Mouse (Mus musculus) kidney, postnatal 10 days (tissue): Measurements from ENCODE around the gene Sp4.

Source experiments
- DNase-seq: peaks from one replicate; pipeline ENCODE4 v3.0.0; 2021; ENCODE audit warnings: mixed read lengths

Sp4 gene

GRCm38 (mm10) chr12:118301072-118301865 is at the start of gene Sp4:
Gene Sp4, minus strand, starts transcription at chr12:118301440.
- peak; percentile 96 for DNase-seq

- no peak for DNase-seq
Measured at GRCm38 (mm10) chr12:118339107-118339506, 37.9 kb upstream of the Sp4 start.

GRCm38 (mm10) chr12:118338243-118338642 is 37.0 kb upstream of the Sp4 start:
- no peak for DNase-seq

- no peak for DNase-seq
Measured at GRCm38 (mm10) chr12:118337291-118337690, 36.1 kb upstream of the Sp4 start.

- no peak for DNase-seq
Measured at GRCm38 (mm10) chr12:118328739-118329249, 27.6 kb upstream of the Sp4 start.

GRCm38 (mm10) chr12:118327566-118327965 is 26.3 kb upstream of the Sp4 start:
- no peak for DNase-seq

GRCm38 (mm10) chr12:118326161-118326560 is 24.9 kb upstream of the Sp4 start:
- DNase-seq, result no peak

GRCm38 (mm10) chr12:118320076-118320475 is 18.8 kb upstream of the Sp4 start:
- DNase-seq, result no peak

- DNase-seq, result no peak
Measured at GRCm38 (mm10) chr12:118314477-118314845, 13.2 kb upstream of the Sp4 start.

- no peak for DNase-seq
Measured at GRCm38 (mm10) chr12:118313805-118314476, 12.7 kb upstream of the Sp4 start.

- DNase-seq, result no peak
Measured at GRCm38 (mm10) chr12:118303586-118303985, 2.3 kb upstream of the Sp4 start.

GRCm38 (mm10) chr12:118303066-118303465 is 1.8 kb upstream of the Sp4 start:
- DNase-seq, result no peak

GRCm38 (mm10) chr12:118301866-118302835 is 911 bp upstream of the Sp4 start:
- peak; percentile 100 for DNase-seq

- no peak for DNase-seq
Measured at GRCm38 (mm10) chr12:118300754-118301071, 527 bp downstream of the Sp4 start.

GRCm38 (mm10) chr12:118299956-118300355 is 1.3 kb downstream of the Sp4 start:
- peak; percentile 38 for DNase-seq

GRCm38 (mm10) chr12:118299172-118299571 is 2.1 kb downstream of the Sp4 start:
- DNase-seq, result no peak

GRCm38 (mm10) chr12:118298516-118298915 is 2.7 kb downstream of the Sp4 start:
- DNase-seq, result no peak

GRCm38 (mm10) chr12:118296236-118296635 is 5.0 kb downstream of the Sp4 start:
- DNase-seq, result no peak

- no peak for DNase-seq
Measured at GRCm38 (mm10) chr12:118295793-118296192, 5.4 kb downstream of the Sp4 start.

- DNase-seq, result no peak
Measured at GRCm38 (mm10) chr12:118288947-118289346, 12.3 kb downstream of the Sp4 start.

- no peak for DNase-seq
Measured at GRCm38 (mm10) chr12:118285099-118285498, 16.1 kb downstream of the Sp4 start.

GRCm38 (mm10) chr12:118281961-118282360 is 19.3 kb downstream of the Sp4 start:
- DNase-seq, result no peak

GRCm38 (mm10) chr12:118276385-118276784 is 24.9 kb downstream of the Sp4 start:
- no peak for DNase-seq
